Mouse (Mus musculus): ENCODE measurements around the gene Ptchd4. TPM values are rescaled to one million over a fixed set of nuclear protein-coding genes. Genes with fewer than 3 reads are reported as not detected.

The Ptchd4 gene
- polyA plus RNA-seq, 1 experiment from 2014 or later, result not detected

DNA sequence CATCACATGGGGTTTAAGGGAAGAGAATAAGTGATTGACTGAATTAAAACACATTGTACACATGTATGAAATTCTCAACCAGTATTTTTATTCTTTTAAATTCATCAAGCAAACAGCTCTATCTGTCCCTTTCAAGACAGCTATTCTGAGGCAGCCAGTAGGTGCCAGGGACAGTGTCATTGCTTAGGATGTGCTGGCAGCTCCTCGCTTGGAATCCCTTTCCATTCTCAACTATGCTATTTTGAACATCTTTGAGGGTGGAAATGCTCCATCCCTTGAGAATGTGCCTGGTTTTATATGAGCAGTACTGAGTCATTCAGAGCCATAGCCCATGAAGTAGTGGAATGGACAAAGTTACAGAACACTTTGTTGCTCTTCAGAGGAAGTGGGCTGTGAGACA lies 112.2 kb downstream of the Ptchd4 start:
- no peak for ATAC-seq (ENCODE audit: insufficient read depth)

GRCm38 (mm10) chr17:42430380-42430779 lies 114.6 kb downstream of the Ptchd4 start:
- no peak overlapping the region for H3K4me3 ChIP-seq (replicated peaks)
- H3K36me3 ChIP-seq (replicated peaks), result no peaks in the 10 kb centered on the region
- no peaks in the 10 kb centered on the region for H3K4me1 ChIP-seq (replicated peaks)
- H3K9me3 ChIP-seq (replicated peaks), result no peaks in the 10 kb centered on the region
- WGBS (ENCODE audit: insufficient replicate concordance), result 55% methylated on average over 2 of the region's 2 CpGs
- H3K9ac ChIP-seq, result no peak overlapping the region
- H3K4me2 ChIP-seq, result no peak overlapping the region
- H3K27me3 ChIP-seq, result no peaks in the 10 kb centered on the region
- ATAC-seq (ENCODE audit: insufficient read depth), result no peak
- H3K27ac ChIP-seq (replicated peaks), result no peak overlapping the region

More for the DNA sequence above, 112.2 kb downstream of the Ptchd4 start:
- no peaks in the 10 kb centered on the region for H3K9me3 ChIP-seq (replicated peaks)
- H3K27me3 ChIP-seq, result no peaks in the 10 kb centered on the region
- no peaks in the 10 kb centered on the region for H3K4me1 ChIP-seq (replicated peaks)
- H3K4me2 ChIP-seq, result no peak overlapping the region
- no peak overlapping the region for H3K27ac ChIP-seq (replicated peaks)
- H3K4me3 ChIP-seq (replicated peaks), result no peak overlapping the region
- no peak overlapping the region for H3K9ac ChIP-seq
- WGBS (ENCODE audit: insufficient replicate concordance), result 65% methylated on average over 1 of the region's 1 CpGs
- no peaks in the 10 kb centered on the region for H3K36me3 ChIP-seq (replicated peaks)

DNA sequence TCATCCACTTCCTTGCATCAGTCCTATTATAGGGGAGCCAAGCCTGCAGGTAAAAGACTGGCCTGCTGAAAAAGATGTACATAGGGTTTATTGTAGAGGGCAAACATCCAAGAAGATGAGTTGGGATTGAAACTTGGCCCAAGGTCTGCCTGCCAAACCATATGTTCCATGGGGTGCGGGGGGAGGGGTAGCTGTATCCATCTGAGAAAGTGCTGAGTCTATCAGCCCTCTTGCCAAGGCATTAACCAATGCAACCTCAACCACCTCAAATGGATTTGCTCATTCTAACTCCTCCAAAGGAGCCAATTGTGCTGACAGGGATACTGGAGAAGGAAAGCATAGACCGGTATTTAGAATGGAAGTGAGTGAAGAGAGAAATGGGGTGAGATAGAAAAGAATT lies 136.5 kb downstream of the Ptchd4 start:
- Histone ChIP-seq H3K36me3 (replicated peaks) (no peaks in the 10 kb centered on the region), H3K4me1 (replicated peaks) (no peaks in the 10 kb centered on the region), H3K9ac (no peak overlapping the region), H3K27ac (replicated peaks) (no peak overlapping the region), H3K9me3 (replicated peaks) (no peaks in the 10 kb centered on the region), H3K4me2 (no peak overlapping the region), H3K4me3 (replicated peaks) (no peak overlapping the region), H3K27me3 (no peaks in the 10 kb centered on the region)
- WGBS (ENCODE audit: insufficient replicate concordance), result 63% methylated on average over 2 of the region's 2 CpGs
- ATAC-seq (ENCODE audit: insufficient read depth), result no peak

- H3K4me2 ChIP-seq, result no peak overlapping the region
- no peaks in the 10 kb centered on the region for H3K4me1 ChIP-seq (replicated peaks)
- no peak overlapping the region for H3K27ac ChIP-seq (replicated peaks)
- H3K36me3 ChIP-seq (replicated peaks), result no peaks in the 10 kb centered on the region
- WGBS (ENCODE audit: insufficient replicate concordance), result 46% methylated on average over 2 of the region's 2 CpGs
- no peaks in the 10 kb centered on the region for H3K27me3 ChIP-seq
- no peak for ATAC-seq (ENCODE audit: insufficient read depth)
- no peaks in the 10 kb centered on the region for H3K9me3 ChIP-seq (replicated peaks)
- no peak overlapping the region for H3K4me3 ChIP-seq (replicated peaks)
- no peak overlapping the region for H3K9ac ChIP-seq
Observed at GRCm38 (mm10) chr17:42456441-42456840, 140.7 kb downstream of the Ptchd4 start.

- Histone ChIP-seq H3K27me3 (no peaks in the 10 kb centered on the region), H3K36me3 (replicated peaks) (no peaks in the 10 kb centered on the region), H3K4me1 (replicated peaks) (no peaks in the 10 kb centered on the region), H3K27ac (replicated peaks) (no peak overlapping the region), H3K9ac (no peak overlapping the region), H3K9me3 (replicated peaks) (no peaks in the 10 kb centered on the region), H3K4me3 (replicated peaks) (no peak overlapping the region), H3K4me2 (no peak overlapping the region)
- ATAC-seq (ENCODE audit: insufficient read depth), result no peak
Observed at GRCm38 (mm10) chr17:42462726-42463125, 147.0 kb downstream of the Ptchd4 start.

DNA sequence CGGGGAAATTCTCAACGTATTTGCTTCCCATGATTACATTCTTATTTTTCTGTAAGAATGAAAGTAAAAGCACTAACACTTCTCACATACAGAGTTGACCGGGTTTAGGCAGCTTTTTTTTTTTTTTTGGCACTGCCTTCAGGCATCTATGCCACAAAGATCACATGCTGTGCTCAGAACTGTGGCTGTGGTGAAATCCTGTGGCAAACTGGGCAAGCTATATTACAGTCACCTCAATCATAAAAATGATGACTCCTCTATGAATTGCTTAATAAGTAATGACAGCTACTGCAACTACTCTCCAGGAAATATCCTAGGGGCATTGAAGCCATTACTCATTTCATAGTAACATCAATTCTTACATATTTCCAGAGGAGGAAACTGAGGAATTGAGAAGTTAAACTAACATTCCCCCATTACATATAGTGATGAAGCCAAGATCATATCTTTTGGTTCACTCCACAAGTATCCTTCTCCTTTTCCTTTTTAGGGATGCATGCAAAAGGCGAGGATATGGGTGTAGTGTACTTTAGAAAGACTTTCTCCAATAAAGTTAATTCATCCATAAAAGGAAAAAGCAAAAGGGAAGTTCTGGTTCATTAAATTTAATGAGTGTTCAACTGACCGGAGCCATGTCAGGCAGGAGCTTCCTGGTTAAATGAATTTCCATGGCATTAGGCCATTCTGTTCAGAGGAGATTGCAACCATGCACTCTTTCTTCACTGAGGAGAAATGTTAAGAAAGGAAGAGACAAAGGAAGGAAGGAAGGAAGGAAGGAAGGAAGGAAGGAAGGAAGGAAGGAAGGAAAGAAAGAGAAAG lies 164.6 kb downstream of the Ptchd4 start:
- H3K4me1 ChIP-seq (replicated peaks), result no peaks in the 10 kb centered on the region
- H3K4me3 ChIP-seq (replicated peaks), result no peak overlapping the region
- no peaks in the 10 kb centered on the region for H3K27me3 ChIP-seq
- H3K36me3 ChIP-seq (replicated peaks), result no peaks in the 10 kb centered on the region
- H3K9me3 ChIP-seq (replicated peaks), result no peaks in the 10 kb centered on the region
- H3K4me2 ChIP-seq, result no peak overlapping the region
- no peak overlapping the region for H3K9ac ChIP-seq
- no peak for ATAC-seq (ENCODE audit: insufficient read depth)
- 50% methylated on average over 5 of the region's 5 CpGs for WGBS (ENCODE audit: insufficient replicate concordance)
- no peak overlapping the region for H3K27ac ChIP-seq (replicated peaks)

DNA sequence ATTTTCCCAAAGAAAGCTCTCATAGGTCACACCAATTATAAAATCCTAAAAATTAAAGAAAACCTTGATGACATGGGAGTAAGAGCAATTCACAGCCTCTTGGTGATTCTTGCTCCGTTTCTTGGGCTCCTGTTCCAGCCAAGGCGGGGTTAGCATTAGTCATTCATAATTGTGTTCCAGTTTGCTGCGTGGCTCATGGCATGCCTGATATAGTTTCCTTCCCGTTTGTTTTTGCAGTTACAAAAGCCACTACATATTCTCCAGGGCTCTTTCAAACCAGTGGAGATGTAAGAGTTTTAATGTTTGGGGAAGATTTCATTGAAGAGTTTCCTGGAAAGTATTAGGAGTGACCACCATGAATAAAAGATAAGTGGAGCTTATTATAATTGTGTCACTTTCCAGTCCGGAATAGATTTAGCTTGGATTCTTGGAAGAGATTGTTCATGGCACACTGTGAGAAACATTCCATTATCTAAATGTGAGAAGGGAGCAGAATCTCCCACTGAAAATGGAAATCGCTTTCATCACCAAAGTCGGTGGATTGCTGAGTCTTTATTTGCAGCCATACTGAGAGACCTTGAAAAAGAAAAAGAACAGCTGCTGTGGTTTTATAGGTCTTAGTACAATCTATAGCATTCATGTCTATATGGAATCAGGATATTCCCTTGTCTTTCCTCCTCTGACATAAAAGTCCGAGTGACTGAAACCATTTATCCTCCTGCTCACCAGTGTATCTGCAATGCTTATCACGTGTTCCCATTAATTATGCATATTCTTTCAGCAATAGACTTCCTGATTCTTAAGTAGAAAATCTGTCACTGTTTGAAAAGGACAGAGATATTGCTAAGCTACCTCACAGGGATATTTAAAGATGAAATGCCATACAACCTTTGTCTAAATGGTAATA lies 193.9 kb downstream of the Ptchd4 start:
- no peak overlapping the region for H3K4me3 ChIP-seq (replicated peaks)
- 59% methylated on average over 9 of the region's 9 CpGs for WGBS (ENCODE audit: insufficient replicate concordance)
- H3K36me3 ChIP-seq (replicated peaks), result no peaks in the 10 kb centered on the region
- no peaks in the 10 kb centered on the region for H3K4me1 ChIP-seq (replicated peaks)
- no peak overlapping the region for H3K27ac ChIP-seq (replicated peaks)
- no peak overlapping the region for H3K4me2 ChIP-seq
- ATAC-seq (ENCODE audit: insufficient read depth), result no peak
- H3K9ac ChIP-seq, result no peak overlapping the region
- H3K9me3 ChIP-seq (replicated peaks), result no peaks in the 10 kb centered on the region
- no peaks in the 10 kb centered on the region for H3K27me3 ChIP-seq

- Histone ChIP-seq H3K27ac (replicated peaks) (no peak overlapping the region), H3K4me3 (replicated peaks) (no peak overlapping the region), H3K4me1 (replicated peaks) (no peaks in the 10 kb centered on the region), H3K36me3 (replicated peaks) (no peaks in the 10 kb centered on the region), H3K4me2 (no peak overlapping the region), H3K9me3 (replicated peaks) (no peaks in the 10 kb centered on the region), H3K9ac (no peak overlapping the region), H3K27me3 (no peaks in the 10 kb centered on the region)
- 48% methylated on average over 5 of the region's 5 CpGs for WGBS (ENCODE audit: insufficient replicate concordance)
- no peak for ATAC-seq (ENCODE audit: insufficient read depth)
Observed at GRCm38 (mm10) chr17:42530147-42530546, 214.4 kb downstream of the Ptchd4 start.

GRCm38 (mm10) chr17:42549578-42549977 lies 233.8 kb downstream of the Ptchd4 start:
- H3K27ac ChIP-seq (replicated peaks), result no peak overlapping the region
- WGBS (ENCODE audit: insufficient replicate concordance), result 74% methylated on average over 2 of the region's 2 CpGs
- H3K4me2 ChIP-seq, result no peak overlapping the region
- no peaks in the 10 kb centered on the region for H3K27me3 ChIP-seq
- H3K36me3 ChIP-seq (replicated peaks), result no peaks in the 10 kb centered on the region
- no peak overlapping the region for H3K4me3 ChIP-seq (replicated peaks)
- no peak overlapping the region for H3K9ac ChIP-seq
- H3K4me1 ChIP-seq (replicated peaks), result no peaks in the 10 kb centered on the region
- H3K9me3 ChIP-seq (replicated peaks), result no peaks in the 10 kb centered on the region
- no peak for ATAC-seq (ENCODE audit: insufficient read depth)
